Mouse (Mus musculus): ENCODE measurements at regions not wholly inside any gene's neighbourhood (a gene's known extent, or its start where the extent isn't known, plus 50 kb on each side); places are given as distances from the start of the nearest gene placed in this dataset.
"Not testable (repeated sequence)": the region's sequence is repeated elsewhere in the genome, so short reads cannot be mapped to it uniquely, and the experiment has no call there.

DNA sequence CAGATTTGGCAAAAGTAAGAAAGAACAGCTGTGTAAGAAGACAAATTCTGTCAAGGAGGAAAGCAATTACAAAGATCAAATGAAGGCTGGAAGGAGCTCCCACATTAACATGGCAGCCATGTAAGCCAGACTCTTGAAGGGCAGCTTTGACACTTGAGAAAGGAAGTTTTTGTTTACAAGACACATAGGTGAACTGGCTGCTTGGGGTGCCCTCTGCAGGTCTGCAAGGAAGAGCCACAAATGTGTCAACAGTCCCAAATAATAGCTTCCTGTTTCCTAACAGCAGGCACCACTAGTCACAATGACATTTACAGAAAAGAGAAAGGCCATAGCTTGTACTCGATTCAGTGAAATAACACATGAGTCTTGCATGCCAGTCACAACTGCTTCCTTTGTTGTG, 256.6 kb upstream of the Olfr1507 start:
- TF ChIP-seq POLR2A (IDR thresholded peaks at IDR 0.05; ENCODE audit: low read depth, low read length); CTCF (IDR thresholded peaks at IDR 0.05; ENCODE audit: borderline replicate concordance, insufficient read depth, low read length): not testable (repeated sequence)
